Mouse (Mus musculus) liver, embryonic 14.5 days (tissue): ENCODE data around the gene Samhd1.

Experiments used
- CTCF ChIP-seq: IDR thresholded peaks from 2 replicates; pipeline ENCODE4 v1.5.1; 2016; ENCODE audit warnings: antibody characterized with exemption, low read depth, control low read depth
- EP300 ChIP-seq: IDR thresholded peaks from 2 replicates; pipeline ENCODE4 v1.6.1; 2016; ENCODE audit warnings: antibody characterized with exemption, low read depth

DNA sequence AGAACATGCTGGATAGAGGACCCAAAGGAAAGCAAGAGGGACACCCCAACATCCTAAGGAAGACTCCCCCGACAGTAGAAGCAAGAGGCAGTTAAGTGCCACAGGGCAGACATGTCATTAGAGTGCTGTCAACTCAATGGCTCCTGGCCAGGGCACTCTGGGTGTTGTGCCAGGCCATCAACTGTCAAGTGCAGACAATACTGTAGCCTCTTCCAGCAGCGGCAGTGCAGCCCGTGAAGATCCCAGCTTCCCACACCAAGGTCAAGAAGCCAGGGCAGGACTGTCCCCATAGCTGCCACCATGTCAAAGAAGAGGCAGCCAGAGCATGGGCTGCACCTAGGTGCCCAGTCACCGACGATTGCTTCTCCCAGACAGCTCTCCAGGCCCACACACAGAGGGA lies 57.9 kb downstream of the Samhd1 start:
- TF ChIP-seq CTCF = no peak
- TF ChIP-seq EP300 = no peak
